Mouse (Mus musculus) kidney, postnatal 0 days (tissue): Measurements from ENCODE around the gene Fam25c. TPM values are rescaled to one million over a fixed set of nuclear protein-coding genes. Genes with fewer than 3 reads are reported as not detected.

Experiments used
- ATAC-seq: fragments of 200-750 bp; cut with Nextera tagmentation; replicated peaks from 2 replicates; pipeline ENCODE4 v1.8.0; 2017; ENCODE audit warnings: low read depth, moderate number of reproducible peaks, moderate TSS enrichment, moderate library complexity; ENCODE audit not compliant: low FRiP score
- DNase-seq: peaks from one replicate; pipeline ENCODE4 v3.0.0-alpha.2; 2016; ENCODE audit warnings: low spot score
- H3K27ac ChIP-seq: fragments of 300-500 bp; sonication (generic); 2 replicates; pipeline ENCODE4 v1.5.1; 2014; ENCODE audit warnings: mild to moderate bottlenecking
- H3K27me3 ChIP-seq: fragments of 300-500 bp; sonication (generic); 2 replicates; pipeline ENCODE4 v1.6.1; 2014; ENCODE audit warnings: low read length, mixed read lengths; ENCODE audit not compliant: insufficient read depth
- H3K36me3 ChIP-seq: fragments of 300-500 bp; sonication (generic); 2 replicates; pipeline ENCODE4 v1.6.1; 2014; ENCODE audit warnings: low read length, mixed read lengths; ENCODE audit not compliant: insufficient read depth
- H3K4me1 ChIP-seq: fragments of 300-500 bp; sonication (generic); replicated peaks from 2 replicates; pipeline ENCODE4 v1.6.1; 2014; ENCODE audit warnings: antibody characterized with exemption, low read length, mixed read lengths; ENCODE audit not compliant: insufficient read depth
- H3K4me2 ChIP-seq: fragments of 300-500 bp; sonication (generic); 2 replicates; pipeline ENCODE4 v1.6.1; 2014; ENCODE audit warnings: mild to moderate bottlenecking, low read length, moderate library complexity, mixed read lengths
- H3K4me3 ChIP-seq: fragments of 300-500 bp; sonication (generic); replicated peaks from 2 replicates; pipeline ENCODE4 v1.5.1; 2014; ENCODE audit warnings: low read depth, low read length
- H3K9ac ChIP-seq: fragments of 300-500 bp; sonication (generic); 2 replicates; pipeline ENCODE4 v1.6.1; 2014; ENCODE audit warnings: low read depth, low read length
- H3K9me3 ChIP-seq: fragments of 300-500 bp; sonication (generic); replicated peaks from 2 replicates; pipeline ENCODE4 v1.6.1; 2016; ENCODE audit warnings: low read length, inconsistent platforms, mixed read lengths
- CTCF ChIP-seq: IDR thresholded peaks from 2 replicates; pipeline ENCODE4 v1.5.1; 2016; ENCODE audit warnings: antibody characterized with exemption, low read depth, mild to moderate bottlenecking, moderate library complexity
- WGBS: fragments of 180-500 bp; shearing (Covaris S2); extraction: QIAGEN DNeasy Blood & Tissue Kit; methylation state at CpG from one replicate; pipeline ENCODE4 v1.1.7; 2014; 5-methylcytosine and 5-hydroxymethylcytosine counted together
- polyA plus RNA-seq: library from polyadenylated mRNA; unstranded; fragments of >200 nt; fragmentation: Nextera tagmentation; extraction: Ambion mirVana; gene quantifications from 2 replicates; pipeline ENCODE4 v1.2.1, GENCODE M21; 2015

Fam25c gene
- polyA plus RNA-seq, 1 experiment from 2014 or later = 15.2 TPM

DNA sequence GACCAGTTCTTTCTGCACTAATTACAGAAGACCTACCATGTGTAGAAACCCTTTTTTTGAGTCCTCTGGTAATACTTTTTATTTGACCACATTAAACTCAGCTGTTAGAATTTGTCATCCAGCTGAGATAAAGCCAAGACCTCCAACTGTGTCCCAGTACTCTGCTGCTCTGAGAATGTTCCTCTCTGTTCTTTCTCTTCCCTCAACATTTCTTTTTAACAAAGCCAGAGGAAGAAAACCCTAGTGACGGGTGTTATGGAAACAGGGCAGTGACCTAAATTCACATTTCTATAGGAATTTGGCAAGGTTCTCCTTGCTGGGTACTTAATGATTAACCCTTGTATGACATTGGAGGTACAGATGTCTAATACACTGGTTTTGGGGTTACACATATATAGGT, 15.8 kb downstream of the Fam25c start:
- Histone ChIP-seq H3K9me3 (no peaks in the 10 kb centered on the region), H3K36me3 (peaks cover 59% of the 10 kb centered on the region), H3K4me2 (no peak overlapping the region), H3K9ac (no peak overlapping the region), H3K27ac (no peak overlapping the region), H3K4me3 (no peak overlapping the region), H3K27me3 (no peaks in the 10 kb centered on the region), H3K4me1 (no peaks in the 10 kb centered on the region)
- ATAC-seq (no peak), DNase-seq (no peak)
- no peak for TF ChIP-seq CTCF
- 57% methylated on average over 1 of the region's 1 CpGs for WGBS

GRCm38 (mm10) chr14:34332476-34332875, 22.8 kb downstream of the Fam25c start:
- no peak for TF ChIP-seq CTCF
- no peak for ATAC-seq
- Histone ChIP-seq H3K27me3 (no peaks in the 10 kb centered on the region), H3K4me3 (no peak overlapping the region), H3K9me3 (no peaks in the 10 kb centered on the region), H3K4me2 (no peak overlapping the region), H3K4me1 (no peaks in the 10 kb centered on the region), H3K27ac (no peak overlapping the region), H3K36me3 (peaks cover 51% of the 10 kb centered on the region), H3K9ac (no peak overlapping the region)
- no peak for DNase-seq
- 92% methylated on average over 5 of the region's 5 CpGs for WGBS

DNA sequence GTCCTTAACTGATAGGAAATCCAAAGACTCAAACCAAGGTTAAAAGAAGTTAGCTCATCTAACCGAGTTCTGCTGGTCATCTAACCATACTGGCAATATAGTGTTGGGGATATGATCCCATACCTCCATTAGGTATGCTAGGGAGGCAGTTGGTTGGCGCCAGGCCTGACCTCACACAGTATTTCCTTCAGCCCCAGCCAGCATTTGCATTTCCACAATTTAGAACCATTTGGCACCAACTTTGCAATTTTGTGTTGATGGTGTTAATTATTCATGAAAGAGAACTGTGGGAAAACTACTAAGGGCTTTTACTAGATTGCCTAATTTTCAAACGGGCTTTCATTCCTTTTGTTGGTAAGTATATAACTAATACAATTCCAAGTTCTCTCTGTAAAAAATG, 23.3 kb downstream of the Fam25c start:
- Histone ChIP-seq H3K4me3 (no peak overlapping the region), H3K27me3 (no peaks in the 10 kb centered on the region), H3K9me3 (no peaks in the 10 kb centered on the region), H3K36me3 (peaks cover 51% of the 10 kb centered on the region), H3K4me1 (no peaks in the 10 kb centered on the region), H3K27ac (no peak overlapping the region), H3K4me2 (no peak overlapping the region), H3K9ac (no peak overlapping the region)
- TF ChIP-seq CTCF = no peak
- ATAC-seq (no peak), DNase-seq (no peak)
- 85% methylated on average over 3 of the region's 3 CpGs for WGBS

- H3K9me3 ChIP-seq = no peaks in the 10 kb centered on the region
- no peak overlapping the region for H3K27ac ChIP-seq
- H3K4me1 ChIP-seq = no peaks in the 10 kb centered on the region
- no peak overlapping the region for H3K4me2 ChIP-seq
- ATAC-seq (no peak), DNase-seq (no peak)
- no peak for TF ChIP-seq CTCF
- WGBS = 94% methylated on average over 9 of the region's 9 CpGs
- no peak overlapping the region for H3K9ac ChIP-seq
- no peak overlapping the region for H3K4me3 ChIP-seq
- peaks cover 40% of the 10 kb centered on the region for H3K36me3 ChIP-seq
- no peaks in the 10 kb centered on the region for H3K27me3 ChIP-seq
Measured at GRCm38 (mm10) chr14:34330657-34331158, 24.5 kb downstream of the Fam25c start.

GRCm38 (mm10) chr14:34327618-34328017, 27.6 kb downstream of the Fam25c start:
- Histone ChIP-seq H3K9ac (no peak overlapping the region), H3K4me3 (no peak overlapping the region), H3K27me3 (no peaks in the 10 kb centered on the region), H3K9me3 (no peaks in the 10 kb centered on the region), H3K27ac (no peak overlapping the region), H3K4me2 (no peak overlapping the region), H3K36me3 (peaks cover 40% of the 10 kb centered on the region), H3K4me1 (no peaks in the 10 kb centered on the region)
- 71% methylated on average over 1 of the region's 1 CpGs for WGBS
- ATAC-seq = no peak
- TF ChIP-seq CTCF = no peak
- no peak for DNase-seq

DNA sequence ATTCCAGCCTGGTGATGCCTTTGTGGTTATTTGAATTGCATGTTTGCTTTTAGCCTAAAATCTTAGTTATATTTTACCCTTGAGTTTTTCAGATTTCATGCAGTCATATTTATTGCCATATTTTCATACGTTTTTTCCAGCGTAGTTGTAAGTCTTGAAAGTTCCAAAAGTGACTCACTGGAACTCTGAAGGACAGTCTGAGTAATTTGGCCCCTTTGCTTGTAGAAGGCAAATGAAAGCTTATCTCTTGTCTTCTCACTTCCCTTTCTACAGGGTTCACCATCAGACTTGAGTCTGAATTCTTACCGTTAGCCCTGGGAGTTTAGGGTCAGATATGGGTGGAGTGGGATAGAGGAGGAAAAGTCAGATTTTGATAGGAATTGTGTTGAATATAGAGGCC, 28.6 kb downstream of the Fam25c start:
- no peak overlapping the region for H3K4me3 ChIP-seq
- peaks cover 35% of the 10 kb centered on the region for H3K36me3 ChIP-seq
- no peak overlapping the region for H3K27ac ChIP-seq
- no peaks in the 10 kb centered on the region for H3K27me3 ChIP-seq
- no peak for TF ChIP-seq CTCF
- WGBS = 93% methylated on average over 3 of the region's 3 CpGs
- ATAC-seq (no peak), DNase-seq (no peak)
- no peaks in the 10 kb centered on the region for H3K4me1 ChIP-seq
- no peaks in the 10 kb centered on the region for H3K9me3 ChIP-seq
- no peak overlapping the region for H3K4me2 ChIP-seq
- H3K9ac ChIP-seq = no peak overlapping the region

- Histone ChIP-seq H3K4me2 (no peak overlapping the region), H3K36me3 (peaks cover 17% of the 10 kb centered on the region; the same call in 1 of the 2 replicates), H3K9me3 (no peaks in the 10 kb centered on the region), H3K27ac (no peak overlapping the region), H3K27me3 (no peaks in the 10 kb centered on the region), H3K9ac (no peak overlapping the region), H3K4me1 (no peaks in the 10 kb centered on the region), H3K4me3 (no peak overlapping the region)
- no peak for TF ChIP-seq CTCF
- WGBS = 95% methylated on average over 5 of the region's 5 CpGs
- ATAC-seq = no peak
- no peak for DNase-seq
Measured at GRCm38 (mm10) chr14:34323576-34324085, 31.6 kb downstream of the Fam25c start.
